Mouse (Mus musculus) layer of hippocampus, postnatal 36 days (tissue): ENCODE results near the gene Galnt6. TPM values are rescaled to one million over a fixed set of nuclear protein-coding genes. Genes with fewer than 3 reads are reported as not detected.

ENCODE experiments used
- DNase-seq, 2 experiments: peaks; one replicate each; pipeline ENCODE4 v3.0.0; 2022
- total RNA-seq, 2 experiments: library from RNA; stranded (reverse); gene quantifications; 2 replicates each; pipeline ENCODE4 v1.2.3; 2021

Gene Galnt6
- total RNA-seq, 2 experiments from 2014 or later: 5.5 to 6.0 TPM

DNA sequence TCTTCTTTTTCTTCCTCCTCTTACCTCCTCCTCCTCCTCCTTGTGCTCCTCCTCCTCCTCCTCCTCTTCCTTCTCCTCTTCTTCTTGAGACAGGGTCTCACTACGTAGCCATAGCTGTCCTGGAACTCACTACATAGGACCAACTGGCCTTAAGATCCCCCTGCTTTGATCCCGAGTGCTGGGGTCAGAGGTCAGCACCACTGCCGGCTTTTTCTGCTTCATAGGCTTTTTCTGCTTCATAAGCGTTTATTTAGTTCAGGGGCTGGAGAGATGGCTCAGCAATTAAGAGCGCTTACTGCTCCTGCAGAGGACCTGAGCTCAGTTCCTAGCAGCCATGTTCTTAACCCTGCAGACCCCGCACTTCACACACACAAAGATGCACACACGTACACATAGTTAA is 47.4 kb downstream of the Galnt6 start:
- DNase-seq: no peak

- DNase-seq: no peak
Observed at GRCm38 (mm10) chr15:100680381-100680780, 48.8 kb downstream of the Galnt6 start.

GRCm38 (mm10) chr15:100679005-100679404 is 50.2 kb downstream of the Galnt6 start:
- no peak for DNase-seq

- DNase-seq: no peak
Observed at GRCm38 (mm10) chr15:100678581-100678980, 50.6 kb downstream of the Galnt6 start.

- no peak for DNase-seq
Observed at GRCm38 (mm10) chr15:100677675-100678074, 51.5 kb downstream of the Galnt6 start.

- DNase-seq: no peak
Observed at GRCm38 (mm10) chr15:100676521-100676920, 52.7 kb downstream of the Galnt6 start.

DNA sequence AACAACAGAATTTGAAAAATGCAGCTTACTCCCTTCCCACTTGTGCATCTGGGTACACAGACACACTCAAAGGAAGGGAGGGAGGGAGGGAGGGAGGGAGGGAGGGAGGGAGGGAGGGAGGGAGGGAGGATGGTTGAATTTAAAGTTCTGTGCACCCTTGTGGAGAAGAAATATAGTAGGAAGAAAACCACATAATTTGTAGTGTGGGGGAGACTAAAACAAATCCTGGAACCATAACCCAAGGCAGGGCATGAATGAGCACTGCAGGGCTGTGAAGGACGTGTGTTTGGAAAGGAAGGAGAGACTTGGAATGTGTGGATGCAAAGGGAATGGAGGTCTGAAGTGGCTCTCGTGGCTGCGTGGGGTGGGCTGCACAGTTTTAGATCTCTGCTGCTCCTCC is 53.7 kb downstream of the Galnt6 start:
- DNase-seq: no peak

DNA sequence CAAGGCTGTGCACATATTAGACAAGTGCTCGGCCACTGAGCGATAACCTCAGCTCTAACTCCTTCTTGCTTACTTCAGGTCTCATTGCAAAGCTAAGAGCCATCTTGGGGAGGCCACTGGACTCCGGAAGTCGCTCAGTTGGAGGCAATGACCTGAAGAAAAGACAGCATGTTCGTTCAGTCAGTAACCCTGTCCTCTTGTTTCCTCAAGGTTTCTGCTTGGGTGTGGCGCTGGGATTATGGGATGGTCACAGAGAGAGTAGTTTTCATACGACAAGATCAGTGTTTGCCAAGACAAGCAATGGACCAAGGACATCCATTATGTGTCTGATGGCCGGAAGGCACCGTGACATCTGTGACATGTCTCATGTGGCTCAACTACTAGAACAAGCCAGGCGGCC is 54.6 kb downstream of the Galnt6 start:
- DNase-seq: no peak

DNA sequence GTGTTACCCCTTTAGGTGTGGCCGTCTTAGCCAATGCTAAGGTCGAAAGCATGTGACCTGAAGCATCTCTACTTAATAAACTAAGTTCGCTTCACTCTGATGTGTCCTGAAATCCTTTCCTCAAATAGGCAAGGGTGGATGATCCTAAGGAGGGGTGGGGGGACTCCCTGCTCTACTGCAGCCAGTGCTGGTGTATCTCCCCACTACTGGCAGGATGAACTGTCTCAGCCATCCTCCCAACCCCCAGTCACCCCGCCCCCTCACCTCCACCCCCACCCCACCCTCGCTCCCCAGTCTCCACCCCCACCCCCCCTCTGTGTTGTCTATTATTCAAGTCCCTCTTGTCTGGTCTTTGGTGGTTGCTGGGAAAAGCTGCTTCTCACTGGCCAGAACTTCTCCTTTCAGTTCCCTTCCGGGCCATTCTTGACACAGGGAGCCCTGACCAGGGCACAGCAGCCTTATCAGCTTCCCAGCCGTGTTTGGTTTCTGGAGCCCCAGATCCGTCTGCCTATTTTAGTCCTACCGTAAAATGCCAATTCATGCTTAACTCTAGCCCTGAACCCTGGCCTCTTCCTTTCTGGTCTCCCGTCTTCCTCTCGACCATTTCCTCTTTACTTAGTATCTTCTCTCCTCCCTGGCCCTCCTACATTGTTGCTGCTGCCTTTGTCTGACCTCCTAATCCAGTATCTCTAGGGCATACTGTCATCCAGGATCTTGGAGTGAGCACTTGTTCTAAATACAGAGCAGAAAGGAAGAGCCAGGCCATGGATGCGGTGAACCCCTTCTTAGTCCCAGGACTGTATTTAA is 55.4 kb downstream of the Galnt6 start:
- no peak for DNase-seq

DNA sequence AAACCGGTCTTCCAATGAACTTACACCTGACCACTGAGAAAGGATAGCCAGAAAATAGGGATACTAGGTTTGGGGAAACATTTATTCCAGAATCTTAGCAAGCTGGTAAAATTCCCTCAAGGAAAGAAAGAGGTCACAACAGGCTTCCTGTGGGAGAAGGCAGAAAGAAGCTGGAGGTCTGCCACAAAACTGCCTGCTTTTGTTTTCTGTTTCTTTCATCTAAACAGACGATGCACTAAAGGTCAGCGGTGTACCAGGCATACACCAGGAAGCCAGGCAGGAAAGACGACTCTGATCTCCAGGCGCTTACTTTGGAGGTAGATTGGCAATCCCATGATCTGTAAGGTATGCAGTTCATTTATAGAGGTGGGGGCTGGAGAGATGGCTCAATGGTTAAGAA is 58.3 kb downstream of the Galnt6 start:
- DNase-seq: no peak

DNA sequence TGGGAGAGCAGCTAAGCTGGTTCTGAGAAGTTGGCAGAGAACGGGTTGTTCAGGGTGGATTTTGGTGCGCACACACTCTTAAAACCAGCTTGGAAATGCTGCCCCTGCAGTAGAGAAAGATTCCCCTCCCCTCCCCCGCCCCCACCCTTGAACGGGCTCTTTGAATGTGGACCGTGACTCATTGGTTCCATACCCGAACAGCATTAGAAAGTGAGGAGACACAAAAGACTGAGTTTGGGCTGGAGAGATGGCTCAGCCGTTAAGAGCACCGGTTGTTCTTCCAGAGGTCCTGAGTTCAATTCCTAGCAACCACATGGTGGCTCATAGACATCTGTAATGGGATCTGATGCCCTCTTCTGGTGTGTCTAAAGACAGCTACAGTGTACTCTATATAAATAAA is 59.2 kb downstream of the Galnt6 start:
- DNase-seq: no peak

DNA sequence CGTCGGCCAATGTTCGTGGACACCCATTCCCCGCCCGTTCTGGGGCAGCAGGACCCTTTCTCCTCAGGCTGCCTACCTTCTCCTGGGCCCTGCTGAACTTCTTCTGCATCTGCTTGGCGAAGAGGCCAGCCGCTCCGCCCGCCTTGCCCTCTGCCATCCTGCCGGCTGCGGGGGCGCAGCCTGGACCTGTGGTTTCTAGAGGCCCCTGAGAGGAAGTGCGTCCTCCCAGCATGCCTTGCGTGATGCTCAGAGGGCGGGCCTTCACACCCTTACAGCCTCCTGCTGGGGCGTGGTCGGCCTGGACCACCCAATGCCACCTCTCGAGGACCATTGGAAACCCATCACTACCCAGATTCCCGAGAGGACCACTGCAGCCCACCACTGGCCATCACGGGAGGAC is 59.8 kb downstream of the Galnt6 start, which contains the start of gene Bin2:
Gene Bin2 (minus strand): TSS at position 217 of the 400 bp plus-strand sequence.
- peak in 1 of 2 experiments; percentile 13 for DNase-seq

DNA sequence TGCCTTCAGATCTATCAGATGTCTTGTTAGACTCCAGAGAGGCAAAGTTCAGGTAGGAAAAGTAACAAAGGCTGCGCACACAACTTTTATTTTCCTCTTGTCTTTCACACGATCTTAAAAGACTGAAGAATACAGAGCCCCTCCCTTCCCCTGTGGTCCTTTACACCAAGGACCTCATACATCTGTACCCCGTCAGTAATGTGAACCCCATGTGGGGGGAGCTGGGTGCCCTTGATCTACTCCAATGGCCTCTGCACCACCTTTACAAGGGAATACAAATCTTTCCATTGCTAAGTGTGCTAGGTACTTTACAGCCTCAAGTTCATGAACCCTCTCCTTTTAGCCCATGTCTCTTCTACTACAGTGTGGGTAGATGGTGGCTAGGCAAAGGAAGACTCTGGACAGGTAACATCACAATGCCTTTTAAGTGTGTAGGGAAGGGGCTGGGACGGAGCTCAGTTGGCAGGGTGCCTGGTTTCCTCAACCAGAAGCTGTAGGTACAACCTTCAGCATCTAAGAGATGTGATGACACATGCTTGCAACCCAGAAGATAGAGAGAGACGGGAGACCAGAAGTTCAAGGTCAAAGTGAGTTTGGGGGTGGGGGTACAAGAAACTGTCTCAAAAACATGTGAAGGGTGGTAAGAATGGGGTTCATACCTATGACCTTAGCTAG is 61.2 kb downstream of the Galnt6 start:
- DNase-seq: no peak

GRCm38 (mm10) chr15:100667420-100667819 is 61.8 kb downstream of the Galnt6 start:
- DNase-seq: no peak

GRCm38 (mm10) chr15:100666851-100667250 is 62.3 kb downstream of the Galnt6 start:
- DNase-seq: no peak

DNA sequence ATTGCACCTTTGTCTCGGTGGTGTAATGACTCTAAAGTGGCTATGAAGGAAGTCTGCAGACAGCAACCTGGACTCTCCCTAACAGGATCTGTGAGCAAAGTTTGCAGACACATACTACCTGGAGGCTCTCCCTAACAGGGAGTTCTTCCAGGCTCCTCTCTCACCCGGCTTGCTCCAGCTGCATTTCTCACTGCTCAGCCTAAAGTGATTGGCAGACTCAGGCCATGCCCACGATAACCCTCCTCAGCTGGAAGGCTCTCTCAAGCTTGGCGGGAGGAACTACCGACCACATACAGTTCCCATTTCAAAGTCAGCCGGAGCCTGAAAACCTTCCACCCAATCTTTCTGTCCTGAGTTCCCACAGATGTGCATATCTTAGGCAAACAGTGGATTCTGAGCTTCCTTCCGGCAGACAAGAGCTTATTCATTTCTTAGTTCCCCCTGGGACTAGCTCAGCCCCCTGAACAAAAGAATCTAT is 62.9 kb downstream of the Galnt6 start:
- DNase-seq: no peak

- DNase-seq: no peak
Observed at GRCm38 (mm10) chr15:100665411-100666218, 63.6 kb downstream of the Galnt6 start.

- no peak for DNase-seq
Observed at GRCm38 (mm10) chr15:100664813-100665274, 64.3 kb downstream of the Galnt6 start.

GRCm38 (mm10) chr15:100660805-100661204 is 68.4 kb downstream of the Galnt6 start:
- no peak for DNase-seq

GRCm38 (mm10) chr15:100660306-100660705 is 68.9 kb downstream of the Galnt6 start:
- DNase-seq: no peak

GRCm38 (mm10) chr15:100655201-100655600 is 74.0 kb downstream of the Galnt6 start:
- DNase-seq: no peak

DNA sequence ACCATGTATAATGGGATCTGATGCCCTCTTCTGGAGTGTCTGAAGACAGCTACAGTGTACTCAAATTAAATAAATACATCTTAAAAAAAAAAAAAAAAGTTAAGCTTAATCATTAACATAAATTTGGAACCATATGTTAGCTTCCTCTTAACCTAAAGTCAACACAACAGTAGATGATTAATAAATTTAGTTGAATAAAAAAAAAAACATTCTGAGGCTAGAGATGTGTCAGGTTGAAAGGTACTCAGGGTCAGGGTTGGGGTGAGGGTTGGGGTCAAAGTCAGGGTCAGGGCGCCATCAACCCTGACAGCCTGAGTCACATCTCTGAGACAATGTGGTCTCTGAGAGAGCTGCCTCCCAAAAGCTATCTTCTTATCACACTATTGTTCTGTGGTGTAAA is 74.9 kb downstream of the Galnt6 start:
- DNase-seq: no peak

- no peak for DNase-seq
Observed at GRCm38 (mm10) chr15:100651610-100652009, 77.6 kb downstream of the Galnt6 start.
